Mouse (Mus musculus): ENCODE results near the gene Dynlt1c.
"Not testable (repeated sequence)": the region's sequence is repeated elsewhere in the genome, so short reads cannot be mapped to it uniquely, and the experiment has no call there.

Gene Dynlt1c

GRCm38 (mm10) chr17:6601204-6601911, at the start of gene Dynlt1c:
TSS of gene Dynlt1c (plus strand) at chr17:6601671.
- DNase-seq: peak; percentile 93

GRCm38 (mm10) chr17:6553798-6554197, 47.7 kb upstream of the Dynlt1c start:
- not testable (repeated sequence) for DNase-seq

GRCm38 (mm10) chr17:6554243-6554642, 47.2 kb upstream of the Dynlt1c start:
- not testable (repeated sequence) for DNase-seq

GRCm38 (mm10) chr17:6559447-6560133, 41.9 kb upstream of the Dynlt1c start:
- DNase-seq: not testable (repeated sequence)

GRCm38 (mm10) chr17:6564866-6565265, 36.6 kb upstream of the Dynlt1c start:
- not testable (repeated sequence) for DNase-seq

- DNase-seq: not testable (repeated sequence)
Observed at GRCm38 (mm10) chr17:6567908-6568307, 33.6 kb upstream of the Dynlt1c start.

- DNase-seq: not testable (repeated sequence)
Observed at GRCm38 (mm10) chr17:6571296-6571695, 30.2 kb upstream of the Dynlt1c start.

GRCm38 (mm10) chr17:6572202-6572601, 29.3 kb upstream of the Dynlt1c start:
- DNase-seq: not testable (repeated sequence)

GRCm38 (mm10) chr17:6575376-6575775, 26.1 kb upstream of the Dynlt1c start:
- not testable (repeated sequence) for DNase-seq

- not testable (repeated sequence) for DNase-seq
Observed at GRCm38 (mm10) chr17:6588672-6589071, 12.8 kb upstream of the Dynlt1c start.

- DNase-seq: not testable (repeated sequence)
Observed at GRCm38 (mm10) chr17:6592109-6592508, 9.4 kb upstream of the Dynlt1c start.

GRCm38 (mm10) chr17:6593896-6594295, 7.6 kb upstream of the Dynlt1c start:
- not testable (repeated sequence) for DNase-seq

- peak; percentile 65 for DNase-seq
Observed at GRCm38 (mm10) chr17:6595776-6596497, 5.5 kb upstream of the Dynlt1c start.

GRCm38 (mm10) chr17:6598356-6598755, 3.1 kb upstream of the Dynlt1c start:
- not testable (repeated sequence) for DNase-seq

GRCm38 (mm10) chr17:6600216-6600911, 1.1 kb upstream of the Dynlt1c start:
- peak; percentile 42 for DNase-seq

GRCm38 (mm10) chr17:6602205-6602604, 734 bp downstream of the Dynlt1c start:
- not testable (repeated sequence) for DNase-seq

GRCm38 (mm10) chr17:6605347-6605746, 3.9 kb downstream of the Dynlt1c start:
- DNase-seq: not testable (repeated sequence)

GRCm38 (mm10) chr17:6613524-6613923, 12.1 kb downstream of the Dynlt1c start:
- DNase-seq: not testable (repeated sequence)

GRCm38 (mm10) chr17:6614316-6614715, 12.8 kb downstream of the Dynlt1c start:
- DNase-seq: not testable (repeated sequence)

GRCm38 (mm10) chr17:6616731-6617130, 15.3 kb downstream of the Dynlt1c start:
- not testable (repeated sequence) for DNase-seq

- DNase-seq: not testable (repeated sequence)
Observed at GRCm38 (mm10) chr17:6617689-6618400, 16.4 kb downstream of the Dynlt1c start.

GRCm38 (mm10) chr17:6619271-6619670, 17.8 kb downstream of the Dynlt1c start:
- DNase-seq: not testable (repeated sequence)

Measured in lung, postnatal 10 days (tissue).